Mouse (Mus musculus) kidney, adult 2 months (tissue): ENCODE results near the gene Myo9b. TPM values are rescaled to one million over a fixed set of nuclear protein-coding genes. Genes with fewer than 3 reads are reported as not detected.
"Not testable (repeated sequence)": the region's sequence is repeated elsewhere in the genome, so short reads cannot be mapped to it uniquely, and the experiment has no call there.

ENCODE experiments used
- DNase-seq: peaks from one replicate; pipeline ENCODE4 v3.0.0; 2021
- H3K27ac ChIP-seq: fragments of 200-500 bp; 2 replicates; pipeline ENCODE4 v1.5.1; 2012; ENCODE audit warnings: low read depth, low read length, control low read depth, inconsistent platforms; ENCODE audit not compliant: insufficient read depth
- H3K27me3 ChIP-seq: fragments of 200-500 bp; replicated peaks from 2 replicates; pipeline ENCODE4 v1.6.1; 2012; ENCODE audit warnings: mild to moderate bottlenecking, moderate library complexity, low read length, inconsistent platforms; ENCODE audit not compliant: control insufficient read depth, insufficient read depth
- H3K36me3 ChIP-seq: fragments of 200-500 bp; 2 replicates; pipeline ENCODE4 v1.6.1; 2012; ENCODE audit warnings: mild to moderate bottlenecking, moderate library complexity, low read length, inconsistent platforms; ENCODE audit not compliant: control insufficient read depth, insufficient read depth
- H3K4me1 ChIP-seq: fragments of 200-500 bp; 2 replicates; pipeline ENCODE4 v1.6.1; 2011; ENCODE audit warnings: low read length; ENCODE audit not compliant: control insufficient read depth, insufficient read depth
- H3K4me3 ChIP-seq: fragments of 200-500 bp; 2 replicates; pipeline ENCODE4 v1.5.1; 2011; ENCODE audit warnings: mild to moderate bottlenecking, low read depth, low read length, control low read depth; ENCODE audit not compliant: insufficient read depth
- CTCF ChIP-seq: fragments of 200-500 bp; conservative IDR thresholded peaks from 2 replicates; pipeline ENCODE4 v1.5.1; 2011; ENCODE audit warnings: low read depth, mild to moderate bottlenecking, control low read depth, low read length, moderate library complexity, mixed read lengths; ENCODE audit not compliant: insufficient read depth, insufficient read length
- POLR2A ChIP-seq: fragments of 200-500 bp; IDR thresholded peaks from one replicate; pipeline ENCODE4 v1.6.1; 2011; ENCODE audit warnings: low read depth, low read length, control low read depth
- WGBS: fragments of 180-500 bp; shearing (Covaris S2); methylation state at CpG from one replicate; pipeline ENCODE4 v1.1.7; 2018; 5-methylcytosine and 5-hydroxymethylcytosine counted together
- polyA plus RNA-seq: library from polyadenylated mRNA; depleted of rRNA; stranded (reverse); fragments of >200 nt; gene quantifications from 2 replicates; pipeline ENCODE4 v1.2.3, GENCODE M21; 2012; rRNA removed

Myo9b gene
- polyA plus RNA-seq, result 11.4 and 12.0 TPM in 2 replicates

- peak; percentile 99 for DNase-seq
- TF ChIP-seq CTCF, result peak; percentile 59
- peak; percentile 58 for TF ChIP-seq POLR2A
- Histone ChIP-seq H3K27ac (peak within 1 kb of the TSS; percentile 5; the same call in 1 of the 2 replicates), H3K4me1 (peaks cover 14% of the 10 kb centered on the region; the same call in 1 of the 2 replicates), H3K4me3 (peak within 1 kb of the TSS; percentile 85), H3K27me3 (no peaks in the 10 kb centered on the region), H3K36me3 (no peaks in the 10 kb centered on the region)
- WGBS, result under 1% methylated on average over 84 of the region's 84 CpGs
Measured at GRCm38 (mm10) chr8:71272286-71273150, at the start of gene Myo9b, which contains the start of gene Haus8. Gene Myo9b (plus strand): TSS chr8:71272714. Gene Haus8 (minus strand): TSS chr8:71272934.

GRCm38 (mm10) chr8:71224560-71224959 is 48.0 kb upstream of the Myo9b start:
- Histone ChIP-seq H3K36me3 (no peaks in the 10 kb centered on the region), H3K4me1 (no peaks in the 10 kb centered on the region), H3K27ac (no peak overlapping the region), H3K27me3 (no peaks in the 10 kb centered on the region), H3K4me3 (no peak overlapping the region)
- peak; percentile 33 for DNase-seq
- TF ChIP-seq POLR2A, result no peak
- TF ChIP-seq CTCF, result no peak
- 47% methylated on average over 2 of the region's 2 CpGs for WGBS

DNA sequence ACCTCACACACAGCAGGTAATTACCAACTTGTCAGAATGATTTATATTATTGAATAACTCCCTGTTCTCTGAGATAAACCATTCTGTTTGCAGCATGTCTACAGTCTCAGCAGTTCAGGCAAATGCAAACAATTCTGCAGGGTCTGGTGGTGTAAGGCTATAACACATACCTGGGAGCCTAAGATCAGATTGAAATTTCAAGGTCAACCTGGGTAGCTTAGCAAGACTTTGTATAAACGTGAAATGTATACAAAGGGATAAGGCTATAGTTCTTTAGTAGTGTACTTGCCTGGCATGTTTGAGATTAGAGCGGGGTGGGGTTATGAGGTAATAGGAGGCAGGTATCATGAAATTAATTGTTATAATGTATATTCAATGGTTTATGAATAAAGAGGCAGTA is 29.8 kb upstream of the Myo9b start:
- no peak overlapping the region for H3K4me3 ChIP-seq
- TF ChIP-seq CTCF (no peak), POLR2A (no peak)
- H3K27me3 ChIP-seq, result no peaks in the 10 kb centered on the region
- DNase-seq, result no peak
- H3K4me1 ChIP-seq, result no peaks in the 10 kb centered on the region
- H3K36me3 ChIP-seq, result no peaks in the 10 kb centered on the region
- whole genome bisulfite sequencing, result 84% methylated on average over 2 of the region's 2 CpGs
- H3K27ac ChIP-seq, result no peak overlapping the region

DNA sequence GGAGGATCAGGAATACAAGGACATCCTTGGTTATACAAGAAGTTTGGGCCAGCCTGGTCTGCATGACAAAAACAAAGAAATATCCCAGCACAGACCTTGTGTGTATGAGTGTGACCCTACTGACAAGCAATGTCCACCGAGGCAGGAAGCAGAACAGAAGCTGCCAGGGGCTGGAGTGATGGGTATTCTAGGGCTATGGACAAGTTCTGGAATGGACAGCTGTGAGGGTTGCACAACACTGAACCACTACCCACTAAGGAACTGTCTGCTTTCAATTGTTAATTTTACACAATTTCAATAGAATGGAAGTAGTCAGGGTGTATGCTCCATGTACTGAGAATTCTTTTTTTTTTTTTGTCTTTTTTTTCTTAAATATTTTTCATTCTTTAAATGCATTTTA is 24.3 kb upstream of the Myo9b start:
- Histone ChIP-seq H3K27ac (no peak overlapping the region), H3K36me3 (no peaks in the 10 kb centered on the region), H3K4me3 (no peak overlapping the region), H3K4me1 (no peaks in the 10 kb centered on the region), H3K27me3 (no peaks in the 10 kb centered on the region)
- WGBS, result 90% methylated on average over 1 of the region's 1 CpGs
- no peak for DNase-seq
- TF ChIP-seq CTCF, result no peak
- TF ChIP-seq POLR2A, result no peak

GRCm38 (mm10) chr8:71256545-71257232 is 15.8 kb upstream of the Myo9b start:
- no peak overlapping the region for H3K27ac ChIP-seq
- no peak for DNase-seq
- no peaks in the 10 kb centered on the region for H3K36me3 ChIP-seq
- TF ChIP-seq CTCF, result no peak
- TF ChIP-seq POLR2A, result no peak
- H3K4me3 ChIP-seq, result no peak overlapping the region
- no peaks in the 10 kb centered on the region for H3K4me1 ChIP-seq
- H3K27me3 ChIP-seq, result no peaks in the 10 kb centered on the region
- 95% methylated on average over 3 of the region's 3 CpGs for WGBS

- no peaks in the 10 kb centered on the region for H3K4me1 ChIP-seq
- no peak overlapping the region for H3K27ac ChIP-seq
- H3K4me3 ChIP-seq, result no peak overlapping the region
- peak; percentile 34 for DNase-seq
- TF ChIP-seq POLR2A (no peak), CTCF (peak; percentile 57)
- H3K36me3 ChIP-seq, result no peaks in the 10 kb centered on the region
- no peaks in the 10 kb centered on the region for H3K27me3 ChIP-seq
Measured at GRCm38 (mm10) chr8:71261234-71261633, 11.3 kb upstream of the Myo9b start.

GRCm38 (mm10) chr8:71267690-71268089 is 4.8 kb upstream of the Myo9b start:
- Histone ChIP-seq H3K36me3 (no peaks in the 10 kb centered on the region), H3K27me3 (no peaks in the 10 kb centered on the region), H3K4me3 (no peak overlapping the region), H3K4me1 (peaks cover 5% of the 10 kb centered on the region; the same call in 1 of the 2 replicates), H3K27ac (no peak overlapping the region)
- 97% methylated on average over 2 of the region's 2 CpGs for WGBS
- TF ChIP-seq CTCF (no peak), POLR2A (no peak)
- no peak for DNase-seq

- not testable (repeated sequence) for H3K4me3 ChIP-seq, H3K4me1 ChIP-seq, H3K36me3 ChIP-seq, H3K27me3 ChIP-seq, H3K27ac ChIP-seq, DNase-seq
- WGBS, result 98% methylated on average over 6 of the region's 6 CpGs
Measured at GRCm38 (mm10) chr8:71268286-71268685, 4.2 kb upstream of the Myo9b start.
